Mouse (Mus musculus) kidney, adult 18-20 months (tissue): ENCODE data around the gene Fgd1.

Experiments
- DNase-seq: peaks from one replicate; pipeline ENCODE4 v3.0.0; 2021

Fgd1 gene

DNA sequence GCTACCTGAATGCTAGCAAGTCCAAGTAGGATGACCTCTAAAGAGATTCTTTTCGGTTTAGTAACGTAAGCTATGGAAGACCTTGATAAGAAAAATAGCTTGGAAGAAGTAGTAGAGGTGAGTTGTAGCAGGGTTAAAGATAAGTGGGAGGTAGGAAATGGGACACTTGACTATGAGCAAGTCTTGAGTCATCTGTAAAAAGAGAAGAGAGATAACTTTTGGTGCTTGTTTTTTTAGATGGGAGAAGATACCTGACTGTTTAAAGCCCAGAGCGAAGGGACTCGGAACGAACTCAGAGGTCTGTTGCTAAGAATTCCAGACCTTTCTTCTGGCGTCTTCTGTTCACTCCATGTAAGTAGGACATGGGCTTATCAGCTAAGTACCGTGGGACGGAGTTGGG lies at the start of gene Fgd1:
Gene Fgd1 (plus strand): TSS at position 301 of the 400 bp plus-strand sequence.
- no peak for DNase-seq

GRCm38 (mm10) chrX:150996775-150997174 lies 49.2 kb upstream of the Fgd1 start:
- DNase-seq = no peak

DNA sequence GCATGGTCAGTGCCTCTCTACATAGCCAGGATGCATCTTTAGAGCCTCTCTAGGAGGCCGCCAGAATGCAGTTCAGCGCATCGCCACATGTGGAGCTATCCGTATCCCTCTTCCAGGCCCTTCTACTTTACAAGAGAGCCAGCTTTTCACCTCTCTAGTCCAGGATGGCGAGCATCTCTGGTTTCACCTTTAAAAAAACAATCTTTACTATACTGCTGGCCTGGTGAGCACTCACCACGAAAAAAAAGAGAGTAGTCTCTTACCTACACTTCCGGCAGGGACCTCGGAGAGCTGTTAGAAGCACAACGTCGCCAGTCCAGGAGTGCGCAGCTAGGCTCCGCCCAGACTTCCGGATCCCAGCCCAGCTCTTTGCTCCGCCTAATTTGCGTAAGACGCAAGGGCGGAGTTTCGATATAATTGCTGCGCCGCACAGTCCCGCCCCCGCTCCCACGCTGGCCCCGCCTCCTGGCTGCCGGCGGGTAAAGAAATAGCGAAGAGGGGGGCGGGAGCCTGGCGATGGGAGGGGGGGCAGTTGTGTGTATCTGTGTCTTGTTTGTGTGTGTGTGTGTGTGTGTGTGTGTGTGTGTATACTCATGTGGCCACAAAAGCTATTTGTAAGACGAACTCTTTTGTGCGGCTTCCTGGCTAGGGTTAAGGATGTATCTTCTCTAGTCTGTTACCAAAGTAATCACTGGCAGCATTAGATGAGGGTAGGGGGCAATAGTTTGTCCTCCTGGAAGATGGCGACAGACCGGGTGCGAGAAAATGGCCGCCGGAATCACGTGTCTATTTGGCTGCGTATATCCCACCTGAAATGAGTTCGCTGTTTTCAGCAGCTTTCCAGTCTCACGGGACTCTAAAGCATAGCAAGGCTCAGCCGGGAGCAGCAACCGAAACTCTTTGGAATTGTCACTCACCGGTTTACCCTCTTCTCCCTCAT lies 28.7 kb upstream of the Fgd1 start, which contains the start of gene Gnl3l:
Gene Gnl3l (minus strand): TSS at position 385 of the 940 bp plus-strand sequence.
- DNase-seq = peak; percentile 88

DNA sequence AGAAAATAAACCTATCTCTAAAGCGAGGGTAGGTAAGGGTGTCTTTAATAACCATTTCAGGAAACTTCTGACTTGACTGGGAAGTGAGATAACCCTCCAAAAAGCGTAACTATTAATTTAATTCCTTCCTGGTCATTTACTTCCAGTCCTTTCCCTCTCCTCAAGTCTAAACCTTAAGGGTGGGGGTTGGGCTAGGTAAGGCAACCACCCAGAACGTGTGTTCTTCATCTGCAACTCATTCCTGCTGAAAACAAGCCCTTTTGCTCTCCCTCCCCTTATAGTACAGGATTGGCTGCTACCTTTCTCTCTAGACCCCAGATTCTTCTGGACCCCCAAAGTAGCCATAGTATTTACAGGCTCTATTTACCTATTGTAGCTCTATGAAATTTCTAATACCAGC lies 28.1 kb upstream of the Fgd1 start:
- DNase-seq = no peak

DNA sequence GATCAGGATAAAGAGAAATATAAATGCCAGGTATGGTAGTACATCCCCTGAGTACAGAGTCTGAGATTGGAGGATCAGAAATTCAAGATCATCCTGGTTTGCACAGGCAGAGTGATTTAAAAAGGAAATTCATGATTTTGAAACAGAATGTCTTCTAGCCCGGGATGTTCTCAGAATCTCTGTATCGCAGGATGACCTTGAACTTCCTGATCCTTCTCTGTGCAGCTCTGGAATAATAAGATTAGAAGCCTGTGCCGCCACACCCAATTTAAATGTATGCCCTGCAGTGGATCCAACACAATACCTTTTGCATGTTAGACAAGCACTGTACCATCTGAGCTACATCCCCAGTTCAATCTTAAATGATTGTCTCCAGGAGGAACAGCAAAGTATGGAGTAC lies 27.2 kb upstream of the Fgd1 start:
- DNase-seq = no peak

- no peak for DNase-seq
Measured at GRCm38 (mm10) chrX:151031400-151031799, 14.6 kb upstream of the Fgd1 start.

DNA sequence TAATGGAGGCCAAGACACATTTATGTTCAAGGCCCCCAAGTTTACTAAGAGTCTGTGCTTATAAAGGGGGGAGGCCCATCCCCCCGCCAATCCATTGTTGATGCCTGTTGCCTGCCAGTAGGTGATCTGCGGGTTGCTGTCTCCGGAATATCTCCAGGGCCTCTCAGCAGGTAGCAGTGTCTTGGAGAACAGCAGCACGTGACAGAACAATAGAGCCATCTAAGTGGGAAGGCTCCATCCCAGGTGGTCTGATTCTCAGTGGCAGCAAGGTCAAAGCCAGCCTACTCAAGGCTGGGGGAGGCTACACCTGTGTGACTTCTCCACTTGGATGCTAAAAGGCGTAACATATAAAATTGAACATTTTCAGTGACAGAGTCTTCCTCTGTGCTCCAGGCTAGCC lies 4.7 kb upstream of the Fgd1 start:
- no peak for DNase-seq

GRCm38 (mm10) chrX:151046321-151046720 lies 371 bp downstream of the Fgd1 start:
- no peak for DNase-seq

DNA sequence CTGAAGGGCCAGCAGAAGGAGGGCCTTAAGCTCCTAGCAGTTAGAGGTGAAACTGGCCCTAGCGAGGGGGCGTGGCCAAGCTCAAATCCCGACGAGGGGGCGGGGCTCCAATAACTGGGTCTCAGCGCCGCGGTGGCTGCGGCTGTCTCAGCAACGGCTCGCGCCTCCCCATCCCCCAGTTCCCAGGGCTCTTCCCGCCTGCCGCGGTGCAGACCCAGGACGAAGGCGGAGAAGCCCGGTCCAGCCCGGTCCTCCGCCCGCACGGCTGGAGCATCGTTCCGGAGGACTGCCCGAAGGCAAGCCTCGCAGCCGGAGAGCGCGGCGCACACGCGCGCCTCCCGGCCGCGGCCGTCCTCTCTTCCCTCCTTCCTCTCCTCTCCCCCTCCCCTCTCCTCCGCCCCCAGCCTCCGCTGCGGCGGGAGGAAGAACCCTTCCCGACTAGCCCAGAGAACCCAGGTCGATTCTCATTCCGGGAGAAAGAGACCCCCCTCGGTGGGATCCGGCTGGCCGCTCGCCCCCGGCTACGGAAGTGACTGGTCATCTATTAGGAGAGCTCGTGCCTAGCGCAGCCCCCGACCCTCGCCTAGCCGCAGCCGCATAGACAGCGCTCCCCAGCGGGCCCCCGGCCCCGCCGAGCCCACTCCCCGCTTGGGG lies 954 bp downstream of the Fgd1 start:
- DNase-seq = peak; percentile 88

GRCm38 (mm10) chrX:151047431-151048058 lies 1.6 kb downstream of the Fgd1 start:
- DNase-seq = peak; percentile 44

GRCm38 (mm10) chrX:151049661-151050215 lies 3.8 kb downstream of the Fgd1 start:
- DNase-seq = no peak

DNA sequence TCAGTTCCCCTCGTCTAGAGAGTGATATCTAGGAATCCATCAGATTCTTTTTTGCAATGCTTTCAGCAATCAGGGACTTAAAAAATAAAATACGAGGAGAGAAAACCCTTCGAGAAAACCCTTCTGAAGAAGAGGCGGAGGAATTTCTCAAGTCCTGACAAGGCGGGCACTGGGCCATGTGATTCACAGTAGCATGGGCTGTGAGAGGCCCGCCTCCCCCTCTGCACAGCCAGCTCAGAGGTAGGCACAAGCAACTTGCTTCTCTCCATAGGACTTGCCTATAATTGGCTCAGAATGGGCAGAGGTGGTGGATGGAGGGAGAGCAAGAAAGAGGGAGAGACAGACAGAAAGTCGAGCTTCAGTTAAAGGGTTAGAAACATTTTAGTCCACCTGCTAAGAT lies 4.4 kb downstream of the Fgd1 start:
- no peak for DNase-seq

DNA sequence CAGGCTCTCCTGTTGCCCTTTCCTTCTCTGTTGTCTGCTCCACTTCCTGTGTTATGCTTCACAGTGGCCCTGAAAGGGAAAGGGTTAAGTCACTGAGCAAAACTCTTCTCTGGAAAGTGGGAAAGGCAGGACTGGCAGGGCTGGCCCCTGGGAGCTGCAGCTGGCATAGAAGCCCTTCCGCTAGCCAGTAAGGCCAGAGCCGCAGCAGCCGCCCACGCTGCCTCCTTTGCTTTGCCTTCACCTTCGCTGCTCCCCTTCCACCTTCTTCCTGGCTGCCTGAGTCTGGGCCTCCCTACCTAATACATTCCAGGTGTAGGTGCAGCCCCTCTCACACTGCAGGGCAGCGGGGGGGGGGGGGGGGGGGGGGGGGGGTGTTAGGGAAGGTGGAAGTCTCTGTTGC lies 8.5 kb downstream of the Fgd1 start:
- no peak for DNase-seq

GRCm38 (mm10) chrX:151055559-151055958 lies 9.6 kb downstream of the Fgd1 start:
- no peak for DNase-seq

DNA sequence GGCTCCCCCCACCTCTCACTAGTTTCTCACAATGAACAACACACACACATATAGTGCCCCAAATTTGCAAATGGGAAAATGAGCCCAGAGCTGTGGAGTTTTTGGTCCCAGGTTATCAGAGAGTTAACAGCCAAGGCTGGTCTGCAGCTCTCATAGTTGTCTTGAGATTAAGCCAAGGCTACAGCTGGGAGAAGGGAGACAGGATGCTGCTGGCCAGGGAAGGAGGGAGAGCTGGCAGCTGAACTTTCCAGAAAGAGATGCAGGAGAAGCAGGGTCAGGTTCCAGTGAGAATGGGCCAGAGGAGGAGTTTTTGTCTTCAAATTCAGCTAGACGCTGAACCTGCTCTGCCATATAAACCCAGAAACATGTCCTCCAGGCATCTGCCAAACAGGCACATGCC lies 13.4 kb downstream of the Fgd1 start:
- no peak for DNase-seq

- DNase-seq = no peak
Measured at GRCm38 (mm10) chrX:151061615-151062299, 15.8 kb downstream of the Fgd1 start.

DNA sequence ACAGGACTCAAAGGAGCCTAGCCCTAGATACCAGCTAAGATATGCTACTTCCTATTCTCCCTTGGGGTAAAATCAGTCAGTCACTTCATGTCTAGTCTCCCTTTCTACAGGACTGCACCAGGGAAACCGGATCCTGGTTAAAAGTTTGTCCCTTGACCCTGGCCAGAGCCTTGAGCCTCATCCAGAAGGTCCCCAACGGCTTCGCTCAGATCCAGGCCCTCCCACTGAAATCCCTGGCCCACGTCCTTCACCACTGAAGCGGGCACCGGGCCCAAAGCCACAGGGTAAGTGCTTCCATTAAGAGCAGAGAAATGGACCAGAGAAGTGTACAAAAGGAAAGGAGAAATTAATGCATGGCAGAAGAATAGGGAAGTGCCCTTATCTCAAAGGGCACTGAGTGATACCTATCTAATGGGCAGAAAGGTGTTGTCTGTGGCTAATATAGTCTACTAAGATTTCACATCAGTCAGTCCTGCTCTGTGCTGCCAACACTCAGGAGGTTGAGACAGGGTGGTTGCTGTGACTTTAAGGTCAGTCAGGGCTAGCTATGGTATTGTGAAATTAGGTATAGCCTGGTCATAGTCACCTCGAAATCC lies 20.2 kb downstream of the Fgd1 start:
- no peak for DNase-seq

DNA sequence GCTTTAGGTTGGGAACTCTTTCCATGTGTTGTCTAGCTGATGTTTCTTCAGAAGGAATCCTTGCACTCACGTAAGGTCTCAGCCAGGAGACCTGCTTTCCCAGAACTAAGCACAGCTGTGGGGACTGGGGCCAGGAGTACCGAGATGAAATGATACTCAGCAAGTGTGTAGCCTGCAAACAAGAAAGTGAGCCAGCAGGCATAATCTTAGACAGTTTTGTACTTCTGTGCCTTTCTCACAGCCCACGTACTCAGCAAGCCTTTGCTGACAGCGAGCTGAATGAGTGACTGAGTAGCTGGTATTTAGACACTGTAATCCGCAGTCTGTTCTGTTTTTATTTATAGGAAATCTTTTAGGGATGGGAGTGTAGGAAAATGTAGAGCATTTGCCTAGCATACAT lies 21.9 kb downstream of the Fgd1 start:
- DNase-seq = no peak

DNA sequence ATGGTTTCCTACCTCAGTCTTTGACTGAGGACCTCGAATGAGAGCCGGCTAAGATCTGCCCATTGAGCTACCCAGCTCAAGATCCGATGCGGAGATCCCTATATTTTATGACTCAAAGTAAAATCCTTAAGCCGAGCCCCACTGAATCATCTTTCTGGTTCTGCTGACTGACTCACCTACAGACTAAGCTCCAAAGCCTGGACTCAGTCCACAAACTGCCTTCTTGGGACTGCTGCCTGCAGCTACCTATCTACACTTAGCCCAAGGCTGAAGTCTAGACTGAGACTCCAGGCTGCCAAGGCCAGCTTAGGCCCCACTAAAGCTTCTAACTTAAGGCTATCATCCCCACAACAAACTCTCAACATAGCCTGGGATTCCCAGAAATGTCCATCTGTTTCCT lies 30.1 kb downstream of the Fgd1 start:
- DNase-seq = no peak

DNA sequence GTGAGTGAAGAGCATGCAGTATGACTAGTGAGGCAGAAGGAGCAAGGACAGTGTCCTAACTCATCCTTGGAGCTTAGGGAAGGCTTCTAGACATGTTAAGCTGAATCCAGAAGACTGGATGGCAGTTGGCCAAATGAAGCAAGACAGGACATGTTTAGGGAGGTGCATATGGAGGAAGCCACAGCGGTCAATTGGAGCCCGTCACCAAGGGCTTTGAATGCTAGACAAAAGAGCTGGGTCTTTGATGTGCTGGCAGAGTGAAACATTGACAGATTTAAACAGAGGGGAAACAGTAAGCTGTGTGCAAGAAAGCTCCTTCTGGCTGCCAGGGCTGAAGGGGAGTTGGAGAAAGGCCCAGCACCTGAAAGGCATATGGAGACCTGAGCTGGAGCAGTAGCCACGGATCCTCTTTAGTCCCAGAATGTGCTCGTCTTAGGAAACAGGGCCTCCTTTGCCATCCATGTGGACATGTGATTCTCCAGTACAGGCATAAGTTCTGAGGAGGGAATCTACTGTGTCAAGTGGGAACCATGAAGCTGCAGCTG lies 31.1 kb downstream of the Fgd1 start:
- no peak for DNase-seq

DNA sequence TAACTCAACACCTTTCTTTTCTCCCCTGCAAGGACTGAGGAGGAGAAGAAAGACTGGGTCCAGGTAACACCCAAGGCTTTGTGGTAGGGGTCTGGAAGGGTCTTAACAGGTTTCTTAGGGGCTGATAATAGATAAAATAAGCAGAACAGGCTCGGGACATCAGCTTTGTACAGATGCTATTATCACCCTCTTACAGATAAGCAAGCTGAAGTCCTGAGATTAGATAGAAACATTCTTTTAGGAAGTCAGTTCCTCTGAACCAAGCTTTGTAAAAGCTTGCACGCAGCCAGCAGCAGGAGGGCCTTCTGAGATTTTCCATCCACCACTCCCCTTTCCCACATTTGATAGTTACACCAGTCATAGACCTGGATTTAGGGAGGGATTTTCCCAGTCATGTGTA lies 39.6 kb downstream of the Fgd1 start:
- DNase-seq = no peak

DNA sequence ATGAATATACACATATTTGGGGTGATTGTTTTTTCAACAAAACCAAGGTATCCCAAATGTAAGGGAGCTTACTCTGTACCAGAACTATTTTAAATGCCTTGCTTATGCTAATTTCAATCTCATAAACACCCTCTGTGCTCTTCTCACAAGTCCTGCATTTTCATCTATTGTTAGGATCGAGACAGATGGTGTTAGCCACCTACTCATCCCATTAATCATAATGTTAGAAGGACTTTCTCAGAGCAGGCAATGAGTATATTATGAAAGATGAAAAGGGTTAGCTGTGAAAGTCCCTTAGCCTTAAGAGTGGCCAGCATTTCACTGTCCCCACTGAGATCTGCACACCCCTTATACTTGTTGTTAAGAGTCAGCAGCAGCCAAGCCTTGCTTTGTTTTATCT lies 41.5 kb downstream of the Fgd1 start:
- no peak for DNase-seq
